Mouse (Mus musculus) layer of hippocampus, postnatal 25 days (tissue): ENCODE results near the gene Pawr. TPM values are rescaled to one million over a fixed set of nuclear protein-coding genes. Genes with fewer than 3 reads are reported as not detected.

Source experiments
- DNase-seq, 2 experiments: peaks; one replicate each; pipeline ENCODE4 v3.0.0; 2022; ENCODE audit warnings: mixed read lengths in 2 of 2, low spot score in 1 of 2; ENCODE audit errors: extremely low spot score in 1 of 2
- total RNA-seq, 2 experiments: library from RNA; stranded (reverse); gene quantifications; 2 replicates each; pipeline ENCODE4 v1.2.3; 2021

Pawr gene
- 1 to 10 TPM; 2.1 to 2.9 TPM for total RNA-seq

DNA sequence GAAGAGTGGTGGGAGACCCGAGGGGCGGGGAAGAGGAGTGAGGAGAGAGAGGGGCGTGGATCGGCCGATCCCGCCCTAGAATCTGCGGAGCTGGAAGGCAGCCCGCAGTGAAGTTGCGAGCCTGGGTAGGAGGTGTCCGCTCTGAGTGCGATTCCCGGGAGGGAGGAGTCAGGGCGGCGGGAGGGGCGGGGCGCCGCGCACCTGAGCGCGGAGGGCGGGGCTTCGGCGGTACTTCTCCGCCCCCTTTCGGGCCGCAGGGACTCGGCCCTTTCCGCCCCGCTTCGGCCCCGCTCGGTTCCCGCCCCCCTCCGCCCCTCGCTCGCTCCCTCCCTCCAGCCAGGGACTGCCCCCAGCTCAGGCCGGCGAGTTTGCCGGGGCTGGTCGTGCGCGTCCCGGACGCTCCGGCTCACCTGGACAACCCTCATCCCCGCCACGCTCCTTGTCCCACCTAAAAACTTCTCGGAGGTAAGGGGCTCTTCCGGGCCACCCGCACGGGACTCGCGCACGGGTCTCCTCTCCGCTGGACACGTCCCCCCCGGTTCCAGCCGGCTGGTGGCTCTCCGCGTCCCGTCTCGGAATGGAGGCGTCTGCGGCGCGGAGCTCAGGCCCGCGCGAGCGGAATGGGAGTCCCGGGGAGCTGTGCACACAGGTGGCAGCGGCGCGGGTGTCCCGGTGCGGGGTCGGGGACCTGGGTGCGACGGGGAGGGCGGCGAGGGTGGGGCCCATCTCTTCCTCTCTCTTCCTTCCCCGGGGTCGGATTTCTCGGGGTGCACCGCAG, at the start of gene Pawr:
TSS of gene Pawr (plus strand) at position 338 of the 778 bp plus-strand sequence.
- peak; percentile 12 to 29 for DNase-seq

GRCm38 (mm10) chr10:108282351-108282750, 49.6 kb upstream of the Pawr start:
- no peak for DNase-seq

DNA sequence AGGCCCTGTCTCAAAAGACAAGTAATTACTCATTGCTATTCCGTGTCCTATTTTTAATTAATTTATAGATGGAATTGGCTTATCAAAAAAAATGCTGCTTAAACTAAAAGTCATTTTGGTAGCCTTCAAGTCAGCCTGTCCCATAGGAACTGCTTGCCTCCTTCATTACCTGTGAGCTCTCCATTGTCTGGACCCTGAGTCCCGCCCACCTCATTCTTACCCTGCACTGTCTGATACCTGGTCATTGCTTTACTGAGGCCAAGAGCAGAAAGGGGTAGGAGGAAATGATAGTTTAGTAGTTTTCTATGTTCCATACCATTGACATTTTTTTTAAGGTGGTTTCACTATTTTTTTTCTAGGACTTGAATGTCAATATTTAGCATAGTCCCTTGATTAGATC, 48.5 kb upstream of the Pawr start:
- DNase-seq, result no peak

DNA sequence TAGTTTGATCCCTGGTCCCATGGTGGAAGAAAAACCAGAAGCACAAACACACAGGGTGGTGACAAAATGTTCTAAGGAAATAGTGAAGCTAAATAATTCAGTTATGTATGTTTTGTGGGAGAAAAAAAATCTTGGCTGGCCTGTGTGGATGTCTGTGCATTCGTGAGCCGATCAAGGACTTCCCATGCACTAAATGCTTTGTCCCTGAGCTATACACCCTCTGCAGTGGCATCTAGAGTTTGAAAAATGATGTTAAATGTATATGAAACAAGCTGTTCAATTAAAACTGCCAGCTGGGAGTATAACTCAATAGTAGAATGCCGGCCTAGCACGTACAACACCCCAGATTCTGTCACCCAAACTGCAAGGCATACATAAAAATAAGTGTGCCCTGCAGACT, 48.1 kb upstream of the Pawr start:
- no peak for DNase-seq

GRCm38 (mm10) chr10:108284445-108284844, 47.5 kb upstream of the Pawr start:
- DNase-seq, result no peak

GRCm38 (mm10) chr10:108284977-108285376, 46.9 kb upstream of the Pawr start:
- no peak for DNase-seq

- DNase-seq, result no peak
These were observed 45.1 kb upstream of the Pawr start for GRCm38 (mm10) chr10:108286658-108287437.

DNA sequence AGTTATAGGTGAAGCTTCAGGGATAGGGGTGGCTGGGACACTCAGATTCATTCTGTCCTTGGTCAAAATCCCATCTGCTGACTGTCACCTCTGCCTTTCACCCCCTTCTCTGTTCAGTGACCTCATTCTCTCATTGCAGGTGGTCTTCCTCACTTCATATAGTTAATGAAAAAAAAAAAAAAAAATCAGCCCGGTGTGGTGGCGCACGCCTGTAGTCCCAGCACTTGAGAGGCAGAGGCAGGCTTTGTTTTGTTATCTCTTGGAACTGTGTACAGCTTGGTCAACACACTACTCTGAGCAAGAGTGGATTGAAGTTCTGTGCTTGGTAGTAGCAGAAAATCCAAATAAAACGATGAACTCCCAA, 44.5 kb upstream of the Pawr start:
- no peak for DNase-seq

DNA sequence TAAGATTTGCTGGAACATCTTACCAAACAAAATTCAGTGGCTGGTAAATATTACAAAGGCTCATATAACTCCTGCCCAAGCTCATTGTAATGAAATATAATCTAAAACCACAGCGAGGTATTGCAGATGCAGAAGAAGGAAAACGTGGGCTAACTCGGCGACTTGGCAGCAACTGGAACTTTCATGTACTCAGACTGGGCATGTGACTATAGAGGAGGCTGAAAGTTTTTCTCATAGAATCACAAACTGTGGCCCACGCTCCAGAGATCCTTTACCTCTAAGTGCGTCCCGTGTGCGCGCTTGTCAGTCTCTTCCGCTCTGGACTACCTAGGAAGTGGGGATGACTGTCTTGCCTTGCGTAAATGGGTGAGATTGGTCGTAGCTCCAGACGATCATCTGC, 41.9 kb upstream of the Pawr start:
- no peak for DNase-seq

- no peak for DNase-seq
These were observed 40.0 kb upstream of the Pawr start for GRCm38 (mm10) chr10:108291688-108292471.

DNA sequence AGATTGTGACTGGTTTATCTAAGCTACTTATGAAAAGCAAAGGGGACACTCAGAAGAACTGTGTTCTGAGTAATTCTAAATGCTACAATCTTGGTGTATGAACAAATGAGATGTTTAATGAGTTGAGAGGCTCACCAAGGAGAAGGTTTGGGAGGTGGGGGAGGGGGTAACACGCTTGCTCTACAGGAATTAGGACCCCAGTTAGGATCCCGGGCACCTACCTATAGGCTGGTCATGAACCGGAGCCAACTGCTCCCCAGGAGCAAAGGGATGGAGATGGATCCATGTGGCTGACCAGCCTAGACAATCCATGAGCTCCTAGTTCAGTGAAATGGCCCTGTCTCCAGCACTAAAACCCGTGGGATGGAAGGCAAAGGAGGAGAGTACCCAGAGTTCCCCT, 39.3 kb upstream of the Pawr start:
- no peak for DNase-seq

- no peak for DNase-seq
These were observed 38.2 kb upstream of the Pawr start for GRCm38 (mm10) chr10:108293620-108294195.

- DNase-seq, result no peak
These were observed 37.2 kb upstream of the Pawr start for GRCm38 (mm10) chr10:108294766-108295165.

- no peak for DNase-seq
These were observed 35.5 kb upstream of the Pawr start for GRCm38 (mm10) chr10:108296446-108296845.

- DNase-seq, result no peak
These were observed 33.7 kb upstream of the Pawr start for GRCm38 (mm10) chr10:108298261-108298660.

DNA sequence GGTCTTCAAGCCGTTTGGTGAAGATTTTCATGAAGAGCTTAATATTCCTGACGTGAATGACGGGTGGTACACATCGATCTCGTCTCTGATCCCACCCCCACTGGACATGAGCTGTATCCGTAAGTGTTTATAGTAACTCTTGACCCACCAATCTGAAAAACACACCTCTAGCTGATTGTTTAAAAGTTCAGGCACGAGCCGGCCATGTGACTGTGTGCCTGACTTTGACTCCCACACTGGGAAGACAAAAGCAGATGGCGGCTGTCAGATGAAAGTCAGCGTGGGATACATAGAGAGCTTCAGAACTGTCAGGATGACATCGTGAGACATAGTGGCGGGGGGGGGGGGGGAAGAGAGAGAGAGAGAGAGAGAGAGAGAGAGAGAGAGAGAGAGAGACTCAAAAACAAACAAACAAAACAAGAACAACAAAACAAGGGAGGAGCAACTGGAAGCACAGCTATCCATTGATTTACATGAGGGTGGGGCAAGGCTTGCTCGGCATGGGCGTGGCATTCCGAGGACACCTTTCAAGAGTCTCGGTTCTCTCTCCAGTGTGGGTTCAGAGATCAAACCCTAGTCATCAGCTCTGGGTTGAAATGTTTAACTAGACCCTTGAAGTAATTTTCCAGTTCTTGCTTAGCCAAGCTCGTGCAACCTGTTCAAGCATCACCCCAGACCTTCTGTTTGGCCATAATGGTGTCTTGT, 32.9 kb upstream of the Pawr start:
- no peak for DNase-seq

GRCm38 (mm10) chr10:108299828-108300227, 32.1 kb upstream of the Pawr start:
- no peak for DNase-seq

GRCm38 (mm10) chr10:108300843-108301242, 31.1 kb upstream of the Pawr start:
- DNase-seq, result peak; percentile 70 to 86

GRCm38 (mm10) chr10:108307772-108308171, 24.1 kb upstream of the Pawr start:
- no peak for DNase-seq

GRCm38 (mm10) chr10:108310195-108310594, 21.7 kb upstream of the Pawr start:
- no peak for DNase-seq
